Mouse (Mus musculus) G1E (cell line): ENCODE results near the gene Lamtor4.

Experiments used
- CTCF ChIP-seq: IDR thresholded peaks from 2 replicates; pipeline ENCODE4 v1.5.1; 2012; ENCODE audit warnings: low read depth, low read length, inconsistent platforms, mixed read lengths
- GATA1 ChIP-seq: IDR thresholded peaks from 2 replicates; pipeline ENCODE4 v1.6.1; 2012; ENCODE audit warnings: borderline replicate concordance, low read length, inconsistent platforms, mixed read lengths
- GATA2 ChIP-seq: IDR thresholded peaks from 2 replicates; pipeline ENCODE4 v1.6.1; 2012; ENCODE audit warnings: low read depth, low read length, inconsistent platforms, borderline replicate concordance
- POLR2AphosphoS5 ChIP-seq: IDR thresholded peaks from 2 replicates; pipeline ENCODE4 v1.6.1; 2012; ENCODE audit warnings: low read depth, low read length, inconsistent platforms; ENCODE audit not compliant: insufficient replicate concordance
- TAL1 ChIP-seq: conservative IDR thresholded peaks from 2 replicates; pipeline ENCODE4 v1.6.1; 2012; ENCODE audit warnings: low read depth, low read length, inconsistent platforms, mixed read lengths

DNA sequence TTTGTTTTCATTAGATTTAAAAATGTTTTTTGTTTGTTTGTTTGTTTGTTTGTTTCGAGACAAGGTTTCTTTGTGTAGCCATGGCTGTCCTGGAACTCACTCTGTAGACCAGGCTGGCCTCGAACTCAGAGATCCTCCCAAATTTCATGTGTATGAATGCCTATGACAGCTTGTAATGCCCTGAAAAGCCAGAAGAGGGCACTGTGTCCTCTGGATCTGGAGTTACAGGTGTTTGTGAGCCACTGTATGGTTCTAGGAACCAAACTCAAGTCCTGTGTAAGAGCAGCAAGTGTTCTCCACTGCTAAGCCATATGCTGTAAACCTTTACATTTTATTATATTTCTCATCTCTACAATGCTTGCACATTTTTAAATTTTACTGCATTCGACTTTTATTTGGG is 32.6 kb downstream of the Lamtor4 start:
- TF ChIP-seq CTCF (no peak), GATA1 (no peak), POLR2AphosphoS5 (no peak), TAL1 (no peak), GATA2 (no peak)
